Comparison of ENCODE assay signal across 4 mouse cellular contexts in genomic region chr1:58037306-58037705, GRCm38 (mm10). TPM values are rescaled to one million over a fixed set of nuclear protein-coding genes. Genes with fewer than 3 reads are reported as not detected.
"Had no signal": no experiment of that assay in that cellular context is flagged by ENCODE, and none has a peak within 500 bp of the region (broad histone marks: within the 10 kb centered on the region; RNA-seq: fewer than 3 reads in every experiment).

No protein-coding gene starts in this region.

RNA-seq across cellular contexts. Expression of gene Aox1, which starts 7.6 kb away (rescaled TPM):
- total RNA-seq: common myeloid progenitor, adult 5-6 weeks; granulocyte monocyte progenitor cell, adult 5-6 weeks had no signal
- polyA plus RNA-seq: embryonic facial prominence, embryonic 11.5 days; erythroblast, embryonic 14.5 days had no signal
